Mouse (Mus musculus): ENCODE measurements around the gene Brap.
"Not testable (repeated sequence)": the region's sequence is repeated elsewhere in the genome, so short reads cannot be mapped to it uniquely, and the experiment has no call there.

Gene Brap

DNA sequence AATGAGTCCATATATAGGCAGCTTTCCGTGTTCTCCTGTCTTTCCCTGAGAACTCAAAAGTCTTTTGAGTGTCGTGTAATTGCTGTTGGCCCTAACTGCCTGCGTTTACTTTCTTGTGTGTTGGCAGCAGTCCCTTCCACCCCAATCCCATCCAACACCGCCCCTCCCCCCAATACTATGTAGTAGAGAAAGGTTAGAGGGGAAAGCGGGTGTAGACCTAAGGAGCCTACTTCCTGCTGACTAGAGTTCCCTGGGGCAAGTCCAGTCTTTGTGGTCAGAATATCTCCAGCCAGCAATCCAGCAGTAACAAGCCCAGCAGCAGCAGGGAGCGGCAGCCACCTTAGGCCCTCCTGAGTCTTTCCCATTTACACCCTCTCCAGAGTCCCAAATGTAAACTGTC is 8.0 kb downstream of the Brap start:
- DNase-seq (ENCODE audit: low spot score in 2 of 2) = no peak

DNA sequence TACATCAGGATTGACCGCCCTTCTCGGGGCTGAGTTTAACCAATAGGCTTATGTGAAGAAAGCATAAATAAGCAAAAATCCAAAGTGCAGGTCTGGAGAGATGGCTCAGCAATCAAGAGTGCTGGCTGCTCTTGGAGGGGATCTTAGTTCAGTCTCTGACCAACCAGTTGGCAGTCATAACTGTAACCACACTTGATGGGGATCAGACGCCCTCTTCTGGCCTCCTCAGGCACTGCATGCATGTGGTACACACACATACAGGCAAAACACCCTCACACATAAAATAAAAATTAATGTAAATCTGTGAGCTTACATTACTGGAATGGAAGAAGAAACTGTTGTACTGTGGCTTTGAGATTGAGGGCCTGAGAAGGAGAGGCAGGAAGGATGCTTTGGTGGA is 10.0 kb downstream of the Brap start:
- peak in 1 of 2 experiments; percentile 38 for DNase-seq (ENCODE audit: low spot score in 2 of 2)

DNA sequence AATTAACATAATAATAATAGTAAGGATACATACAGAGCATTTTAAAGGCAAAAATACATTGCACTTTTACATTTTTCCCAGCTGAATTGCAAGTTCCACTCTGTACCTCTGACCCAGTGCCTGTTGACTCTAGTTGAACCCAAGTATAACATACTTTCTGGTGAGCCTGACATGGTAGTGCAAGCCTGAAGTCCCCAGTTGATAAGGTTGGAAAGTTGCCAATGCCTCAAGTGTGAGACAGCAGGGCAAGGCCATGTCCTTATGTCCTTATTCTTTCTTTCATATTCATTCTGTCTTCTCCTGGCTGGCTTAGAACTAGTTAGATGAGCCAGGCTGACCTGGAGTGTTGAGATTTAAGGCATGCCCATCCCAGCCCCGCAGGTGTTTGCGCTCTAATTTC is 21.9 kb downstream of the Brap start:
- DNase-seq (ENCODE audit: low spot score in 2 of 2) = no peak

- DNase-seq (ENCODE audit: low spot score in 2 of 2) = no peak
Observed at GRCm38 (mm10) chr5:121685495-121685894, 25.1 kb downstream of the Brap start.

DNA sequence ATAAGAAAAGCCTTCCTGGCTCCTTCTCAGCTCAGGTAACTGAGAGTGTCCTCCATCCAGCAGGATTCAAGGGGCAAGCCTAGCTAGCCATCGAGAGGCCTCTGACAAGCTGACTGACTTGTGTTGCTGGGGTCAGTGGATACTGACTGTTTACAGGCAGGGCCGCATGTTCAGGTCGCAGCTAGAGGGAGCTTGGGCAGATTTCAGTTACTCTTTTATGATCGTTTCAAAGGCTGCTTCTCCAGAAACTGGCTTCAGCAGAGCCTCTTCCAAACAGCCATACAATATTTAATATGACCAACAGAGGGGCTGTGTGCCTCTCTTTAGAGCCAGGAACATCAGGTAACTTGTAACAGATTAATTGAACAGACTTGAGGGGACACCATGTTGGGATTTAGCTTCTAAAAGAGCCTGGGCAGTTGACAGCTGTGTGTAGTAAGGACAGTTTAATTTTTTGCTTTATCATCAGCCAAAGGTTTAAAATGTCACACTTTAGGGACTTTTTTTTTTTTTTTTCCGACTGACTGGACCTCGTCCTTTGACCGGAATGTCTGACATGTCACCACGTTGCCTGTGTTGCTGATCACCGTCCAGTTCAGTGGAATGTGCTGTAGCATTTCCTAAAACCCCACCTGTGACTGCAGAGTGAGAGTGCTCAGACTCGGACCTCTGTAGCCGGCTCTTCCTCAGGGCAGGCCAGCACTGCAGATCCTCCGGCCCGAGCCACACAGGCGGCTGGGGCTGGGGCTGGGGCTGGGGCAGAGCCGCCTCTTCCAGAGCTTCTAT is 25.9 kb downstream of the Brap start:
- DNase-seq (ENCODE audit: low spot score in 2 of 2) = no peak

- no peak for DNase-seq (ENCODE audit: low spot score in 2 of 2)
Observed at GRCm38 (mm10) chr5:121690482-121691211, 30.3 kb downstream of the Brap start.

DNA sequence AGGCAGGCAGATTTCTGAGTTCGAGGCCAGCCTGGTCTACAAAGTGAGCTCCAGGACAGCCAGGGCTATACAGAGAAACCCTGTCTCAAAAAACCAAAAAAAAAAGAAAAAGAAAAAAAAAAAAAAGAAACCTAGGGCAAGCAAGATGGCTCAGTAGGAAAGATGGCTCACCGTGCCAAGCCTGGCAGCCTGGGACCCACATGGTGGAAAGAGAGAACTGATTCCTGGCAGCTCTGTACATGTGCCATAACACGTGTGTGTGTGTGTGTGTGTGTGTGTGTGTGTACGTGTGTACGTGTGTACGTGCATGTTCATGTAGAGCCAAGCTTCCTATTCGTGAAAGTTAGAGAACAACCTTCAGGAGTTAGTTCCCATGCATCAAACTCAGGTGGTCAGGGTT is 31.1 kb downstream of the Brap start:
- DNase-seq (ENCODE audit: low spot score in 2 of 2) = not testable (repeated sequence)

- DNase-seq (ENCODE audit: low spot score in 2 of 2) = no peak
Observed at GRCm38 (mm10) chr5:121692897-121693296, 32.5 kb downstream of the Brap start.

- no peak for DNase-seq (ENCODE audit: low spot score in 2 of 2)
Observed at GRCm38 (mm10) chr5:121696761-121697160, 36.4 kb downstream of the Brap start.

- DNase-seq (ENCODE audit: low spot score in 2 of 2) = no peak
Observed at GRCm38 (mm10) chr5:121699891-121700290, 39.5 kb downstream of the Brap start.

- DNase-seq (ENCODE audit: low spot score in 2 of 2) = no peak
Observed at GRCm38 (mm10) chr5:121700496-121700895, 40.1 kb downstream of the Brap start.

DNA sequence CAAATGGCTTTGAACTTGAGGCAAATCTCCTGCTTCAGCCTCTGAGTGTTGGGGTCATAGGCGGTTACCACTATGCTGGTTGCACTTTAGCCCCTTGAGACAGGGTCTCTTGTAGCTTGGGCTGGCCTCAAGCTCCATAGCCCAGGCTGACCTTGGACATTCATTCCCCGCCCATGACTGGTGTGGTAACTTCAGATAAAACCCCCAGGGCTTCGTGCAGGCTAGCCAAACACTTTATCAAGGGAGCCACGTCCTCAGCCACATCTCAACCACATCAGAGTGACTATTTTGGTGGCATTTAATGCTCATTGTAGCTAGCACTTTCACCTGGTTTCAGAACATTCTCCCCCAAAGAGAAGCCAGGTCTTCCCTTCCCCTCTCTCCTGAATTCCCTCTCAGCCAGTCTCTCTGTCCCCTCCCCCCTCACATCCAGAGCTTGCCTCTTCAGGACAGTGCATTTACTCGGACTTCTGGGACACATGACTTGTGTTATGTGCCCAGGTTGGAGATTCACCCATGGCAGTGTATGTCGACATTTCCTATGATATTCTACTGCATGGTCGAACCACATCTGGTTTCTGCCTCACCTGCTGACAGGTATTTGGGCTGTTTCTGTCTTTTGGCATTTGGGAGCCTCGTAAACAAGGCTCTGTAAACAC is 40.9 kb downstream of the Brap start:
- no peak for DNase-seq (ENCODE audit: low spot score in 2 of 2)

DNA sequence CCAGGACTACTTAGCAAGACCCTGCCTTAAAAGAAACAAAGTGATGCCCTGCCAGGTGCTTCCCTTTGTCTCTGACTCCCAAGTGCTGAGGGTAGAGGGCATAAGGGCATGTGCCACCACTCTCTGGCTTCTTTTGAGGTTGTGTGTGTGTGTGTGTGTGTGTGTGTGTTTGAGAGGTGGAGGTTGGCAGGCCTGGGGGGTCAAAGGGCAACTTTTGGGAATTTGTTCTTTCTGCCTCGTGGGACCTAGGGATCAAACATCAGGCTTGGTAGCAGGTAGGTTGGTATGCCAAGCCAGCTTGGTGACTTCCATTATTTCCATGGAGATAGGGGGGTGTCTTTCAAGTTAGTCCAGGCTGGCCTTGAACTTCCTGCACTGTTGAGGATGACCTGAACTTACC is 43.0 kb downstream of the Brap start:
- no peak for DNase-seq (ENCODE audit: low spot score in 2 of 2)

DNA sequence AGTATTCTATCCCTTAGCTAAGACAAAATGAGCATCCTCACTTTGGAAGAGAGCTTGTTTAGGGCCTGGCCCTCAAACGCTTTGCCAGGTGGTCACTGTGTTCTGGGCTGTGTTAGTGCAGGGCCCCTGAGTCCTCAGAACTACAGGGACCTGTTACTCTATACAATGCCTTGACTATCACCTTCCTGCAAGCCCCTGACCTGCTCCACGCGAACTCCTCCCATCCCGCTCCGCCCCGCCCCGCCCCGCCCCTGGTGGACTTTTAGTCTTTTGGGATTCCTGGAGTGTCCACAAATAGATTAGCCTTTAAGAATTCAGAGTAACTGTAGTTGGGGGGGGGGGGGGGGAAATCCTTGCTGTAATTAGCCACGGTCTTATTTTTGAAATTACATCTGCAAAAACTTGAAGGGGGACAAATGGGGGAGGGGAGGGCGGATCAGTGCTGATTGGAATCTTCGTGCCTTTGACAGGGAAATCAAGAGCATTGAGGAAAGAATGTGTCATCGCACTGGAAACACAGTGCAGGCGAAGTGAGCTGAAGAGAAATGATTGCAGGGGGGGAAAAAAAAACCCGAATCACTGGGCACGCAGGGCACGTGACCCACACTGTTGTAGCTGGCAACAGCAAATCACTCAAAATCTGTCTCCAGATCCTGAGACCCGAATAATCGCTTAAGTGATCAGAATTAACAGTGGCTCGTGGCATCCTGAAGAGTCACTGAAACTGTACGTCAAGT is 44.3 kb downstream of the Brap start:
- DNase-seq (ENCODE audit: low spot score in 2 of 2) = no peak

DNA sequence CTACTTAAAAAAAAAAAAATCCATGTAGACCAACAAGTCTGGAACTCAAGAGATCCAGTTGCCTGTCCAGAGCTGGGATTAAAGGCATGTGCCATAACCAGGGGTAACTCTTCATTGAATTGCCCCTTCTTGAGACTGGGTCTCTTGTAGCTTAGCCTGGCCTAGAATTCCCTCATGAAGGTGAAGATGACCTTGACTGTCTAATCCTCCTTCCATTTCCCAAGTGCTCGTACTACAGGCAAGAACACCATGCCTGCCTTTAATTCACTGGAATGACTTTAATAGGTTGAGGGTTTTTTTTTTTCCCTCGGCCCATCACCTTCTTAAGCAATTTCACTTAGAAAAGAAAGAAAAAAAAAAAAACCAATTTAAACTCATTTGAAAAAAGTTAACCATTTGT is 50.0 kb downstream of the Brap start:
- no peak for DNase-seq (ENCODE audit: low spot score in 2 of 2)

GRCm38 (mm10) chr5:121710851-121711173 is 50.4 kb downstream of the Brap start:
- peak in 1 of 2 experiments; percentile 60 for DNase-seq (ENCODE audit: low spot score in 2 of 2)

GRCm38 (mm10) chr5:121711174-121711927 is 51.0 kb downstream of the Brap start, which contains the start of gene Atxn2:
TSS of gene Atxn2 (plus strand) at chr5:121711337.
- DNase-seq (ENCODE audit: low spot score in 2 of 2) = peak; percentile 79 to 81

DNA sequence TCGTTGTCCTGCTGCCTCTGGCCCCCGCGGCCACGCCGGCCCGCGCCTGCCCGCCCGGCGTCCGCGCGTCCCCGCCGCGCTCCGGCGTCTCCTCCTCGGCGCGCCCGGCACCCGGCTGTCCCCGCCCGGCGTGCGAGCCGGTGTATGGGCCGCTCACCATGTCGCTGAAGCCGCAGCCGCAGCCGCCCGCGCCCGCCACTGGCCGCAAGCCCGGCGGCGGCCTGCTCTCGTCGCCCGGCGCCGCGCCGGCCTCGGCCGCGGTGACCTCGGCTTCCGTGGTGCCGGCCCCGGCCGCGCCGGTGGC is 51.5 kb downstream of the Brap start:
- no peak for DNase-seq (ENCODE audit: low spot score in 2 of 2)

GRCm38 (mm10) chr5:121712232-121712933 is 52.0 kb downstream of the Brap start:
- DNase-seq (ENCODE audit: low spot score in 2 of 2) = peak; percentile 23 to 26

DNA sequence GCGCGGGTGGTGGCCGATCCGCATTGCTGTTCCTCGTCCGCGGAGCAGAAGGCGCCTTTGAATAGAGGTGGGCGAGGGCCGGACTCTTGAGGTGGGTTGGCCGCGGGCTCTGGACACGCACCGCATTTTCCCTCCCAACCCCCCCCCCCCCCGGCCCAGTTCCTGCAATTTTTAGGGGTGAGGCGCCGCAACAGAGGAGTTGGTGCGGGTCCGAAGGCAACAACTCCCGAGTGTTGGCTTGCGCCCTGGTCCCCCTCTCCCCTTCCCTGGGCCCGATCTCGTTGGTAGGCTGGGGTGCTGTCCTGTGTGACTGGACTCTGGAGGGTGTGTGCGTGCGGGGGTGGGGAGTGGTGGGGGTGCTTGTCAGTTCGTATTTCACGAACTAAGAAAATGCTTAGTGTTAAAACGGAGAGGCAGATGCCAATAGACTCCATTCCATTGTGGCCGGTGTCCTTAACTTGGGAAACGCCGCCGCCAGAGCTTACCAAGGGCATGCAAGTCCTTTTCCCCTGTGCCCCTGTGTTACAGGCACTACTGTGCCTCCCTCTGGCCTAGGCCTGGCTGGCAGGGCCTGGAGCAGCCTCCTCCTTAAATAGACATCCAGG is 52.7 kb downstream of the Brap start:
- peak; percentile 6 to 18 for DNase-seq (ENCODE audit: low spot score in 2 of 2)

Measured in thymus, postnatal 10 days (tissue).